Mouse (Mus musculus) lung, postnatal 0 days (tissue): ENCODE data around the gene Trpm8.

ENCODE experiments used
- CTCF ChIP-seq: IDR thresholded peaks from 2 replicates; pipeline ENCODE4 v1.5.1; 2016; ENCODE audit warnings: antibody characterized with exemption, mild to moderate bottlenecking
- EP300 ChIP-seq: IDR thresholded peaks from 2 replicates; pipeline ENCODE4 v1.6.1; 2016; ENCODE audit warnings: antibody characterized with exemption, mild to moderate bottlenecking, control low read depth

GRCm38 (mm10) chr1:88230421-88230820 is 47.0 kb upstream of the Trpm8 start:
- TF ChIP-seq EP300 (no peak), CTCF (no peak)
